Mouse (Mus musculus) lung, postnatal 0 days (tissue): ENCODE results near the gene Mapk11. TPM values are rescaled to one million over a fixed set of nuclear protein-coding genes. Genes with fewer than 3 reads are reported as not detected.

Experiments
- ATAC-seq: fragments of 200-750 bp; cut with Nextera tagmentation; 2 replicates; pipeline ENCODE4 v1.8.0; 2017; ENCODE audit warnings: moderate library complexity
- DNase-seq: peaks from one replicate; pipeline ENCODE4 v3.0.0-alpha.2; 2016; ENCODE audit warnings: low spot score
- H3K27ac ChIP-seq: fragments of 300-500 bp; sonication (generic); 2 replicates; pipeline ENCODE4 v1.5.1; 2014; ENCODE audit warnings: antibody characterized with exemption, mild to moderate bottlenecking, low read length, mixed read lengths
- H3K27me3 ChIP-seq: fragments of 300-500 bp; sonication (generic); replicated peaks from 2 replicates; pipeline ENCODE4 v1.6.1; 2014; ENCODE audit warnings: low read length, mixed read lengths; ENCODE audit not compliant: insufficient read depth
- H3K36me3 ChIP-seq: fragments of 300-500 bp; sonication (generic); 2 replicates; pipeline ENCODE4 v1.6.1; 2014; ENCODE audit warnings: low read length, mixed read lengths; ENCODE audit not compliant: insufficient read depth
- H3K4me1 ChIP-seq: fragments of 300-500 bp; sonication (generic); 2 replicates; pipeline ENCODE4 v1.6.1; 2014; ENCODE audit warnings: antibody characterized with exemption, low read depth, low read length, mixed read lengths; ENCODE audit not compliant: insufficient read depth
- H3K4me2 ChIP-seq: fragments of 300-500 bp; sonication (generic); replicated peaks from 2 replicates; pipeline ENCODE4 v1.6.1; 2014; ENCODE audit warnings: low read depth, mild to moderate bottlenecking, low read length, moderate library complexity, mixed read lengths
- H3K4me3 ChIP-seq: fragments of 300-500 bp; sonication (generic); 2 replicates; pipeline ENCODE4 v1.5.1; 2014; ENCODE audit warnings: low read depth, low read length
- H3K9ac ChIP-seq: fragments of 300-500 bp; sonication (generic); replicated peaks from 2 replicates; pipeline ENCODE4 v1.6.1; 2014; ENCODE audit warnings: low read depth, mild to moderate bottlenecking
- H3K9me3 ChIP-seq: fragments of 300-500 bp; sonication (generic); 2 replicates; pipeline ENCODE4 v1.6.1; 2016; ENCODE audit warnings: low read length, mixed read lengths
- CTCF ChIP-seq: IDR thresholded peaks from 2 replicates; pipeline ENCODE4 v1.5.1; 2016; ENCODE audit warnings: antibody characterized with exemption, mild to moderate bottlenecking
- EP300 ChIP-seq: IDR thresholded peaks from 2 replicates; pipeline ENCODE4 v1.6.1; 2016; ENCODE audit warnings: antibody characterized with exemption, mild to moderate bottlenecking, control low read depth
- WGBS: fragments of 180-500 bp; shearing (Covaris S2); extraction: QIAGEN DNeasy Blood & Tissue Kit; methylation state at CpG from one replicate; pipeline ENCODE4 v1.1.7; 2014; 5-methylcytosine and 5-hydroxymethylcytosine counted together
- polyA plus RNA-seq: library from polyadenylated mRNA; unstranded; fragments of >200 nt; fragmentation: Nextera tagmentation; extraction: Ambion mirVana; gene quantifications from 2 replicates; pipeline ENCODE4 v1.2.1, GENCODE M21; 2015

Gene Mapk11
- polyA plus RNA-seq, 1 experiment from 2014 or later = 7.4 TPM

DNA sequence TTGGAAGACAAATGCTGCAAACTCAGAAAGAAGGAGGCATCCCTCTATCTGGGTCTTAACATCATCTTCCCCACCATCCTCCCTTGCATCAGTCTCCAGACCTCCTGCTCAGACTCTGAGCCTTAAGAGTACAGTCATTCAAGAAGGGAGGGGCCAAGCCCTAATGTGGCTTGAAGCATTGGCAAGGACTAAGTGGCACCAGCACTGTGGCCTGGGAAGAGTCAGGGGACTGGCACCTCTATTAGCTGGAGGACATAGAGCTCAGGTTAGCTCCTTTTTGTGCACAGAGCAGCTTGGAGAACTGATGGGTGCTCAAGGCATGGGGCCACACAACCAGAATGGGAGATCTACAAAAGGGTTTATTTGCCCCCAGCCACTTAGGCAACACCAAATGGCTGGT lies 19.2 kb downstream of the Mapk11 start:
- TF ChIP-seq EP300 (no peak), CTCF (no peak)
- Histone ChIP-seq H3K4me1 (peaks cover 12% of the 10 kb centered on the region; the same call in 1 of the 2 replicates), H3K9me3 (no peaks in the 10 kb centered on the region), H3K9ac (no peak overlapping the region), H3K27ac (no peak overlapping the region), H3K36me3 (no peaks in the 10 kb centered on the region), H3K4me3 (no peak overlapping the region), H3K27me3 (no peaks in the 10 kb centered on the region), H3K4me2 (no peak overlapping the region)
- no peak for ATAC-seq
- no peak for DNase-seq

DNA sequence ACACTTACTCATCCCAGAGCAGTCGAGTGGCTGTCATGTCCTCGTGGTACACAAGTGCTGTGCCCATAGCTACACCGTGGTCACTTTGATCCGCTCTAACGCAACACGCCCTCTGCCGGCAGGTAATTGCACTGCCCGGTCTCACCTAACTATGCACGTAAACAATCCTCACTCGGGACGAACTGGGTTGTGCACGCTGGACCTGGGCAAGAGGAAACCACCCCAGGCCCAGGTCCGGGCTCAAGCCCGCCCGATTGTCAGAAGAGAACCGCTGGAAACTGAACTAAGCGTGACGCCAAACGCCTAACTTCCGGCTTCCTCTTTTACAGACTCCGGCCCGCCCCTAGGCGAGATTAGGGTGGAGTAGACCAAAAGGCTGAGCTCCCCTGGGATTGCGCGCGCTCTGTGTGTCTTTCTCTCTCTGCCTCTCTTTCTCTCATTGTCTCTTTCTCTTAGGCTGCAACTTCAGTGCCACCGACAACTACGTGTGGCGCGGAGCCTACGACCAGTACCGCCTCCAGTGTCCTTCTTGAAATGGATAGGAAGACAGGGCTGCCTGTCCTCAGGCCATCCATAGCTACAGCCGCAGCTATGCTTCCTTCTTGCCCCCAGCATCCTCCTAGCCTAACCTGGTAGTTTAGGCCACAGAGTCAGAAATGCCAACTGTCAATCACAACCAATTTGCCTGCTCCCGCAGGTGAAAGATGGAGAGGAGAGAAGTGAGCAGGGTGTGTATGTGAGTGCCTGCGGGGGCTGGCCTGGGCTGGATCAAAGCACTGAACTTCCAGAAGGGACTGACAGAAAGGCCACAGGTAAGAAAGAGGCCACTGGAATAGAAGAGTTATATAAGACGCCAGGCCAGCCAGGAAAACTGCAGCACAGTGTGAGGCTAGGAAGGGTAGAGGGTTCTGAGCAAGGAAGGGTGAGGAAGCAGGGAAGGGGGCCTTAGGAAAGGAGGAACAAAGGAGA lies 20.8 kb downstream of the Mapk11 start, which contains the start of gene Hdac10:
Gene Hdac10 (minus strand): TSS at position 319 of the 969 bp plus-strand sequence.
- H3K4me2 ChIP-seq = peak within 1 kb of the TSS; percentile 60
- peak; percentile 89 for DNase-seq

DNA sequence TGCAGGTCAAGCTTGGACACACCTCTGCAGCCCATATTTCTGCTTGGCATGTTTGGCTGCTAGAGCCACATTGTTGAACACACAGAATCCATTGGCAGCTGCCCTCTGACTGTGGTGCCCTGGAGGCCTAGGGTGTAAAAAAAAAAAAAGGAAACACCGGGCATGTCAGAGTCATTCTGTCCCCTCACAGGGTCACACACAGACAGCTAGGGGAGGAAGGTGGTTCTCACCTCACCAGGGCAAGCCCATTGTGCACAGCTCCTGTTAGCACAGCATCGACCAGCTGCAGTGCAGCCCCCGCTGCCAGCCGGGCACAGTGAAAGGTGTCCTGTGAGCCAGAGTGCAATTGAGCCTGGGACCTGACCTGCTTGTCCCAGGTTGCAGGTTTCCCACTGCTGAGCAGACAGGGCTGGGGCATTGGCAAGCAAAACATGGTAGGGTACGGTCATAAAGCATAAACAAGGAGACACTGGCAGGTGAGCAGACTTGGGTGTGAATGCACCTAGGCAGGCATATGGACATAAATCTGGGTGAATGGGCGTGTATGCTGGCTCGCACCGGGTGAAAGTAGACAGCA lies 22.0 kb downstream of the Mapk11 start:
- Histone ChIP-seq H3K9me3 (no peaks in the 10 kb centered on the region), H3K4me1 (peaks cover 18% of the 10 kb centered on the region; the same call in 1 of the 2 replicates), H3K27ac (no peak overlapping the region), H3K4me2 (peak overlapping the region; percentile 60), H3K9ac (no peak overlapping the region), H3K36me3 (no peaks in the 10 kb centered on the region), H3K4me3 (no peak overlapping the region), H3K27me3 (no peaks in the 10 kb centered on the region)
- ATAC-seq (no peak), DNase-seq (no peak)
- TF ChIP-seq CTCF (no peak), EP300 (no peak)
- WGBS = 76% methylated on average over 8 of the region's 8 CpGs

More for the DNA sequence above, 20.8 kb downstream of the Mapk11 start, which contains the start of gene Hdac10:
- TF ChIP-seq CTCF = peak; percentile 96
- no peak; the same call in 1 of the 2 replicates for TF ChIP-seq EP300
- no peaks in the 10 kb centered on the region for H3K27me3 ChIP-seq
- no peaks in the 10 kb centered on the region for H3K9me3 ChIP-seq
- no peaks in the 10 kb centered on the region for H3K36me3 ChIP-seq
- 3% methylated on average over 36 of the region's 36 CpGs for WGBS
- peak within 1 kb of the TSS; percentile 78 for H3K27ac ChIP-seq
- peak within 1 kb of the TSS; percentile 68 for H3K9ac ChIP-seq
- H3K4me3 ChIP-seq = peak within 1 kb of the TSS; percentile 51
- peaks cover 12% of the 10 kb centered on the region; the same call in 1 of the 2 replicates for H3K4me1 ChIP-seq
- peak; percentile 88 for ATAC-seq

DNA sequence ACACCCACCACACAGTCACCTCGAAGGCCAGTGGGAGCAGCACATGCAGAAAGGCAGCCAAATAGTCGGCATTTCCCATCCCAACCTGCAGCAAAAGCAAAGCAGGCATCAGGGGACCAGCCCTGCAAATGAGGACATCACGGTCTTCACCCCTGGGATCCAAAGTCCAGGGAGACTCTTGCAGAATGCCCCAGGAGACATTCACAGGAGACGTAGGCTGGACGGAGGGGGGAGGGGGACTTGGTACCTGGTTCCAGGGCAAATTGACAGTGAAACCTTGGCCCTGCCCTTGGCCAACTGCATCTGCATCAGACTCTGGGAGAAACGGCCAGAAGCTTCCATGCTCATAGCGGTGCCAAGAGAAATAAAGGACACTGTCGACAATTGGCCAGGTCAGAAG lies 22.8 kb downstream of the Mapk11 start:
- no peaks in the 10 kb centered on the region for H3K27me3 ChIP-seq
- TF ChIP-seq CTCF (no peak), EP300 (no peak)
- H3K36me3 ChIP-seq = no peaks in the 10 kb centered on the region
- H3K27ac ChIP-seq = no peak overlapping the region
- H3K4me2 ChIP-seq = no peak overlapping the region
- H3K9ac ChIP-seq = no peak overlapping the region
- ATAC-seq (no peak), DNase-seq (no peak)
- H3K4me3 ChIP-seq = no peak overlapping the region
- peaks cover 26% of the 10 kb centered on the region; the same call in 1 of the 2 replicates for H3K4me1 ChIP-seq
- 91% methylated on average over 8 of the region's 8 CpGs for WGBS
- no peaks in the 10 kb centered on the region for H3K9me3 ChIP-seq

DNA sequence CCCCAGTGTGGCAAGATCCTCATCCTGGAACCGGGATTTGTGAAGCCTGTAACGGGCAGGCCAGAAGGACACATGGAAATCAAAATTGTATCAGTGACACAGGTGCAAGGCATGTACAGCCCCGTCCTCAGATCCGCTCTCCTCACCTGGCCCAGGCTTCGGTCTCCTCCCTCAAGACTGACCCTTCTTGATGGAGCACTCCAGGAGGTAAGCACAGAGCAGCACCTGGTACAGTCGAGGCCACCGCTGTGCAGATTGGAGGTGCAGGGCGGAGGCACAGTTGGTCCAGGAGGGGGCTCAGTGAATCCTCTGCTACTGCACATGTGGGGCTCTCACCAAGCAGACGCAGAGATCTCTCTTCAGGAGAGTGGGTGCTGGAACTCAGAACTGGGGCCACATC lies 24.1 kb downstream of the Mapk11 start:
- Histone ChIP-seq H3K9me3 (no peaks in the 10 kb centered on the region), H3K27me3 (no peaks in the 10 kb centered on the region), H3K36me3 (no peaks in the 10 kb centered on the region), H3K27ac (no peak overlapping the region), H3K4me2 (no peak overlapping the region), H3K4me1 (peaks cover 26% of the 10 kb centered on the region; the same call in 1 of the 2 replicates), H3K4me3 (no peak overlapping the region), H3K9ac (no peak overlapping the region)
- DNase-seq (no peak), ATAC-seq (no peak)
- 90% methylated on average over 9 of the region's 9 CpGs for WGBS
- TF ChIP-seq EP300 (no peak), CTCF (no peak)

DNA sequence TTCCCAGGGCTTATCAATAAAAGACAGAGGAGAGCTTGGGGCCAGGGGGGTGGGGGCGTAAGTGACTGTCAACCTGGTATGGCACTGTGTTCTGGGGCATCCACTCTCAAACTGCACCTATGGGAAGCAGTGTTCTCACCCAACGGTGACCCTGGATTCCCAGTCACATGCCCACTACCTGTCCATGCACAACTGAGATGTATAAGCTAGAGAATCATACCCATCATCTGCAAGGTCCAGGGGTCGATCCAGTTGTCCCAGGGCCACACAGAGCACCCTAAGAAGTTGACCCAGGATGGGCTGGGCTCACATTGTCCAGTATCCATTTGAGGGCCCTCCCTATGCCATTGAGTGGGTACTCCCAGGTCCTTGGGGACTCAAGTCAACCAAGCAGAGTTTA lies 25.1 kb downstream of the Mapk11 start:
- Histone ChIP-seq H3K9me3 (no peaks in the 10 kb centered on the region), H3K27ac (no peak overlapping the region), H3K36me3 (no peaks in the 10 kb centered on the region), H3K4me3 (no peak overlapping the region), H3K4me1 (peaks cover 26% of the 10 kb centered on the region; the same call in 1 of the 2 replicates), H3K4me2 (no peak overlapping the region), H3K9ac (no peak overlapping the region), H3K27me3 (no peaks in the 10 kb centered on the region)
- TF ChIP-seq EP300 = no peak
- TF ChIP-seq CTCF = no peak
- 95% methylated on average over 3 of the region's 3 CpGs for WGBS
- ATAC-seq = no peak
- no peak for DNase-seq
